Mouse (Mus musculus) kidney, adult 2 months (tissue): Measurements from ENCODE around the gene Dap3. TPM values are rescaled to one million over a fixed set of nuclear protein-coding genes. Genes with fewer than 3 reads are reported as not detected.
A peak's percentile ranks its signal among the peaks of the same experiment; 100 is the strongest.

Experiments used
- DNase-seq: peaks from one replicate; pipeline ENCODE4 v3.0.0; 2021
- H3K27ac ChIP-seq: fragments of 200-500 bp; 2 replicates; pipeline ENCODE4 v1.5.1; 2012; ENCODE audit warnings: low read depth, low read length, control low read depth, inconsistent platforms; ENCODE audit not compliant: insufficient read depth
- H3K27me3 ChIP-seq: fragments of 200-500 bp; replicated peaks from 2 replicates; pipeline ENCODE4 v1.6.1; 2012; ENCODE audit warnings: mild to moderate bottlenecking, moderate library complexity, low read length, inconsistent platforms; ENCODE audit not compliant: control insufficient read depth, insufficient read depth
- H3K36me3 ChIP-seq: fragments of 200-500 bp; 2 replicates; pipeline ENCODE4 v1.6.1; 2012; ENCODE audit warnings: mild to moderate bottlenecking, moderate library complexity, low read length, inconsistent platforms; ENCODE audit not compliant: control insufficient read depth, insufficient read depth
- H3K4me1 ChIP-seq: fragments of 200-500 bp; 2 replicates; pipeline ENCODE4 v1.6.1; 2011; ENCODE audit warnings: low read length; ENCODE audit not compliant: control insufficient read depth, insufficient read depth
- H3K4me3 ChIP-seq: fragments of 200-500 bp; 2 replicates; pipeline ENCODE4 v1.5.1; 2011; ENCODE audit warnings: mild to moderate bottlenecking, low read depth, low read length, control low read depth; ENCODE audit not compliant: insufficient read depth
- CTCF ChIP-seq: fragments of 200-500 bp; conservative IDR thresholded peaks from 2 replicates; pipeline ENCODE4 v1.5.1; 2011; ENCODE audit warnings: low read depth, mild to moderate bottlenecking, control low read depth, low read length, moderate library complexity, mixed read lengths; ENCODE audit not compliant: insufficient read depth, insufficient read length
- POLR2A ChIP-seq: fragments of 200-500 bp; IDR thresholded peaks from one replicate; pipeline ENCODE4 v1.6.1; 2011; ENCODE audit warnings: low read depth, low read length, control low read depth
- WGBS: fragments of 180-500 bp; shearing (Covaris S2); methylation state at CpG from one replicate; pipeline ENCODE4 v1.1.7; 2018; 5-methylcytosine and 5-hydroxymethylcytosine counted together
- polyA plus RNA-seq: library from polyadenylated mRNA; depleted of rRNA; stranded (reverse); fragments of >200 nt; gene quantifications from 2 replicates; pipeline ENCODE4 v1.2.3, GENCODE M21; 2012

Dap3 gene
- polyA plus RNA-seq, 1 experiment: 78.0 TPM

- TF ChIP-seq CTCF (no peak), POLR2A (no peak)
- H3K27me3 ChIP-seq: no peaks in the 10 kb centered on the region
- WGBS: 74% methylated on average over 3 of the region's 3 CpGs
Measured at GRCm38 (mm10) chr3:88929501-88929900, 21.5 kb downstream of the Dap3 start.

GRCm38 (mm10) chr3:88925651-88926050, 25.3 kb downstream of the Dap3 start:
- 87% methylated on average over 2 of the region's 2 CpGs for WGBS
- H3K36me3 ChIP-seq: no peaks in the 10 kb centered on the region
- H3K4me3 ChIP-seq: no peak overlapping the region
- no peak overlapping the region for H3K27ac ChIP-seq
- TF ChIP-seq CTCF (no peak), POLR2A (no peak)
- no peaks in the 10 kb centered on the region for H3K27me3 ChIP-seq
- no peak for DNase-seq
- H3K4me1 ChIP-seq: no peaks in the 10 kb centered on the region

More at GRCm38 (mm10) chr3:88929501-88929900, 21.5 kb downstream of the Dap3 start:
- no peak for DNase-seq
- Histone ChIP-seq H3K36me3 (peaks cover 1% of the 10 kb centered on the region; the same call in 1 of the 2 replicates), H3K27ac (no peak overlapping the region), H3K4me3 (no peak overlapping the region), H3K4me1 (no peaks in the 10 kb centered on the region)

- H3K36me3 ChIP-seq: no peaks in the 10 kb centered on the region
- WGBS: 83% methylated on average over 8 of the region's 8 CpGs
- no peak for TF ChIP-seq CTCF
- TF ChIP-seq POLR2A: no peak
Measured at GRCm38 (mm10) chr3:88923989-88924591, 26.9 kb downstream of the Dap3 start.

GRCm38 (mm10) chr3:88921411-88921810, 29.6 kb downstream of the Dap3 start:
- no peak overlapping the region for H3K4me3 ChIP-seq
- 96% methylated on average over 9 of the region's 9 CpGs for WGBS
- DNase-seq: no peak
- H3K4me1 ChIP-seq: peaks cover 3% of the 10 kb centered on the region; the same call in 1 of the 2 replicates
- no peak for TF ChIP-seq POLR2A
- no peak for TF ChIP-seq CTCF
- no peak overlapping the region for H3K27ac ChIP-seq
- no peaks in the 10 kb centered on the region for H3K27me3 ChIP-seq
- H3K36me3 ChIP-seq: no peaks in the 10 kb centered on the region

More at GRCm38 (mm10) chr3:88923989-88924591, 26.9 kb downstream of the Dap3 start:
- Histone ChIP-seq H3K27me3 (no peaks in the 10 kb centered on the region), H3K4me1 (no peaks in the 10 kb centered on the region), H3K27ac (no peak overlapping the region), H3K4me3 (no peak overlapping the region)
- DNase-seq: no peak

GRCm38 (mm10) chr3:88918981-88919380, 32.0 kb downstream of the Dap3 start:
- no peak for TF ChIP-seq POLR2A
- no peak for TF ChIP-seq CTCF
- Histone ChIP-seq H3K4me1 (peaks cover 3% of the 10 kb centered on the region; the same call in 1 of the 2 replicates), H3K27ac (no peak overlapping the region), H3K27me3 (no peaks in the 10 kb centered on the region), H3K4me3 (no peak overlapping the region), H3K36me3 (no peaks in the 10 kb centered on the region)
- peak; percentile 57 for DNase-seq
- WGBS: 36% methylated on average over 13 of the region's 13 CpGs

GRCm38 (mm10) chr3:88914384-88914810, 36.6 kb downstream of the Dap3 start:
- Histone ChIP-seq H3K4me1 (peaks cover 3% of the 10 kb centered on the region; the same call in 1 of the 2 replicates), H3K4me3 (peak overlapping the region; percentile 76), H3K36me3 (no peaks in the 10 kb centered on the region), H3K27ac (peak overlapping the region; percentile 98), H3K27me3 (no peaks in the 10 kb centered on the region)
- no peak for DNase-seq
- WGBS: 14% methylated on average over 8 of the region's 8 CpGs
- no peak for TF ChIP-seq POLR2A
- no peak for TF ChIP-seq CTCF

GRCm38 (mm10) chr3:88913511-88914383, 37.2 kb downstream of the Dap3 start, which contains the start of gene Msto1:
Gene Msto1, minus strand, starts transcription at chr3:88913999.
- Histone ChIP-seq H3K4me1 (peaks cover 3% of the 10 kb centered on the region; the same call in 1 of the 2 replicates), H3K36me3 (peaks cover 2% of the 10 kb centered on the region; the same call in 1 of the 2 replicates), H3K27me3 (no peaks in the 10 kb centered on the region), H3K4me3 (peak within 1 kb of the TSS; percentile 76), H3K27ac (peak within 1 kb of the TSS; percentile 98)
- DNase-seq: peak; percentile 97
- no peak for TF ChIP-seq CTCF
- peak; percentile 69 for TF ChIP-seq POLR2A
- under 1% methylated on average over 62 of the region's 62 CpGs for WGBS
